Mouse (Mus musculus) lung, postnatal 25 days (tissue): ENCODE measurements around the gene P2rx4.

ENCODE experiments used
- DNase-seq: peaks from one replicate; pipeline ENCODE4 v3.0.0; 2022; ENCODE audit warnings: low spot score

Gene P2rx4

DNA sequence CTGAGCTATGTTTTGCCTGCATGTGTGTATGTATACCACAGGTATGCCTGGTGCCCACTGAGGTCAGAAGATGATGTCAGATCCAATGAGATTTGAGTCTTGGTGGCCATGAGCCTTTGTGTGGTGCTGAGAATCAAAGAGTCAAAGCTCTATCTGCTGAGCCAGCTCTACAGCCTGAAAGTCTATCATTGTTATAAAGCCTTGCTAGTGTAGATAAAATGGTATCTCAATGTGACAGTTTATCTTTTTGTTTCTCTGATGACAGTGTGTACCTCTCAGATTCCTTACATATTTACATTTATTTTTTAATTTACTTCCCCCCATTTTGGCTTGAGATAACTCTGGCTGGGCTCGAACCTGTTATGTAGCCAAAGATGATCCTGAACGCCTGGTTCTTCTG lies 3.8 kb upstream of the P2rx4 start:
- DNase-seq: no peak

DNA sequence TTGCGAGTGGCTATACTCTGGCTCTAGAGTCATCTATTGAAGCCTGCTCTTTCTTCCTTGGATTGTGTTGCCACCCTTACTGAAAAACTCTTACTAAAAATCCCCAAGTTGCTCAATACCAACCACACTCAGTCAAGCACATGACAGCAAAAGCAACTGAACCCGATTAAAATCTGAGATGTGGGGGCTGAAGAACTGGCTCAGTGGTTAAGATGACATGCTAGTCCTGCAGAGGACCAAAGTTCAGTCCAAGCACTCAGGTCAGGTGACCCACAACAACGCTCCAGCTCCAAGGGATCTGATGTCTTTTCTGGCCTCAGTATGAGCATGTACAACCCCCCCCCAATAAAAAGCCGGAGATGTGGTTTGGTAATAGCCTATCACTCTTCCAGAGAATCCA lies 2.8 kb upstream of the P2rx4 start:
- DNase-seq: no peak

DNA sequence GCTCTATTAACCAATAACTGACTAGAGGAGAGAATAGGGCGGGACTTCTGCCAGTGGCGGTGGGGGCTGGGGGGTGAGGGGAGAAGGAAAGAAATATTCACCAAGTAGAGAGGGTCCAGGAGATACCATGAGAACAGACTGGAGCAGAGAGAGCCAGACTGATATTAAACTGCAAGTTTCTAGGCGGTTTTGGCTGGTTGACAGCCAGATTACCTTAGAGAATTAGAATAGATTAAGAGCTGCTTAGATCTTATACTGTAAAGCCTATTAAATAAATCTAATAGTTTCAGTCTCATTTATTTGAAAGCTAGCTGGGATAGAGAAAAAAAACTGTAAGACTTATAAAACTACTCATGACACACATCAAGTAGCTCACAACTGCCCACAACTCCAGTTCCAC lies 2.2 kb upstream of the P2rx4 start:
- DNase-seq: no peak

DNA sequence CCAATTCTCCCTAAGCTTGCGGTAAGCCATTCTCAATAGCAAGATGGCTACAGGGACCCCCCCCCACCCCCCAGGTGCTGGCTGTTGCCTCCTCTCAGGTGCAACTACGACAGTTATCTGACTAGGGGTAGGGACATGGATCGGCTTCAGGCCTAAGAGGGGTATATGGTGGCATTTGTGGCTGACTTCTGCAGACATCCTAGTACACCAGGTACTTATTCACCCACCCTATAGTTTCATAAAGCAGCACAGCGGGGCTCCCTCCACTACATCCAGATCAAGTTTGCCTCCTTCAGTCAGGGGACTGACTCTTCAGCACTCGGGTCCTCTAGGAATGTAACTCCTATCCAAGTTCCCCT lies 448 bp upstream of the P2rx4 start:
- no peak for DNase-seq

DNA sequence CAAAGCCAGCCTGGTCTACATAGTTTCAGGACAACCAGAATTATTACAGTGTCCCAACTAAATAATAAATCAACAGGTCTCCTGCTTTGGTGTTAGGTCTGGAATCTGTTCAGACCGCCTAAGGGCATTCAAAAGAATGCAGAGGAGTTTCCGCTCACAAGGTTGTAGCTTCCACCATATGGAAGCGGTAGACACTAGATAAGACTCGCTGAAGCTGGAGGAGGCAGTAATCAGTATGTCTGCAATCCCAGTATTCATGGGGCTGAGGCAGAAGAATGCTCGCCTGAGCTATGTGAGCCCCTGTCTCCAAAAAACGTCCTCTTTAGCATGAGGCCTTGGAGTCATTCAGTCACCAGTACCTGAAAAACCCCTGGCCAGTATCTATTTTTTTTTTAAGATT lies 1.5 kb downstream of the P2rx4 start:
- no peak for DNase-seq

DNA sequence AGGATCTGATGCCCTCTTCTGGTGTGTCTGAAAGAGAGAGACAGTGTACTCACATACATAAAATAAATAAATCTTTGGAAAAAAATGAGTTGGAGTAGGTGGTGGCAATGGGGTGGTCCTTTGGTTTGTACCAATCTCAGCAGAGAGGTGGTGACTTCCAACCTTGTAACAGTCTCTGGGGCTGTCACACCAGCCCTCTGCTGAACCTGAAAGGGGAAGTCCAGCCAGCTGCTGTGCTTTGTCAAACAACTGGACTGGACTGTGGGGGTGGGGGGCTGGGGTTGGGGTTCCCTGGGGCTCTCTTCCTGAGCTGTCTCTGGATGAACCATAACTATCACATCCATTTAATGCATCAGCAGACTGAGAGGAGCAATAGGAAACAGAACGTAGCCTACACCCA lies 8.4 kb downstream of the P2rx4 start:
- no peak for DNase-seq

DNA sequence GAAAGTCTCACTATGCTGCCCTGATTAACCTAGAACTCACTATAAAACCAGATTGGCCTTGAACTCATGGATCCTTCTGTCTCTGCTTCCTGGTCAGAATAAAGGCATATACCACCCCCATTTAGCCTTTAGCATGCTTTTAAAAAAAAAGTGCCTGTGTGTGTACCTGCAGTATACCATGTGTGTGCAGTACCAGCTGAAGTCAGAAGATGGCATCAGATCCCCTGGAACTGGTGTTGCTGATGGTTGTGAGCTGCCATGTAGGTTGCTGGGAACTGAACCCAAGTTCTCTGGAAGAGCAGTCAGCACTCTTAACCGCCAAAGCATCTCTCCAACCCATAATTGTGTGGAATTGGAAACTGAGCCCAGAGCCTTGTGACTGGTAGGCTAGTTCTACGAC lies 9.4 kb downstream of the P2rx4 start:
- DNase-seq: no peak

DNA sequence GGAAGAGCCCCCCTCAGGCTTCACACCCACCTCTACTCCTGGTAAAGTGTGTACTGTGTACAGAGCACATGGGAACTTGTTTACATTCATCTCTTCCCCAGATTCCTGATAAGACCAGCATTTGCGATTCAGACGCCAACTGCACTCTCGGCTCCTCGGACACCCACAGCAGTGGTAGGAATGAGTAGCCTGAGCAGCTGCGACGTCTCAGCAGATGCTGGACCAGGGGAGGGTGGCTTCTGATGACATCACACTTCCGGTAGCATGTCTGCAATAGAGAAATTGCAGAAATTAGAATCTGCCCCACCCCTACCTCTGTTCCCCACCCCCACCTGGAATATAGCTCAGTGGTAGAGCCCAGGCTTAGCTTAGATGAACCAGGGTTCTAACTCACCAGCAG lies 11.1 kb downstream of the P2rx4 start:
- no peak for DNase-seq

DNA sequence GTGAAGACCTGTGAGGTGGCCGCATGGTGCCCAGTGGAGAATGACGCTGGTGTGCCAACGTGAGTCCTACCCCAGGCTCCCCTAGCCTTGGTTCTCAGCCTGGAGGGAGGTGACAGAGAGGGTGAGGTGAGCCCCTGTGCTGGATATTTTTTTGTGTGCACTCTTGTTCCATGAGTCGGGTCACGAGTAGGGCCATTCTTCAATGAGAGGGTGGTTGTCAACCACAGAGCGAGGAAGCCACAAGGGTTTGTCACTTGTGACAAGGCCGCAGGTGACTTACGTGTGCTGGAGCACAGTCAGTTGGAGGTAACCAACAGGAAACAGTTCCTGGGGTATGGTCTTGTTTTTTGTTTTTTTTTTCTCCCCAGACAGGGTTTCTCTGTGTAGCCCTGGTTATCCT lies 11.8 kb downstream of the P2rx4 start:
- DNase-seq: no peak

DNA sequence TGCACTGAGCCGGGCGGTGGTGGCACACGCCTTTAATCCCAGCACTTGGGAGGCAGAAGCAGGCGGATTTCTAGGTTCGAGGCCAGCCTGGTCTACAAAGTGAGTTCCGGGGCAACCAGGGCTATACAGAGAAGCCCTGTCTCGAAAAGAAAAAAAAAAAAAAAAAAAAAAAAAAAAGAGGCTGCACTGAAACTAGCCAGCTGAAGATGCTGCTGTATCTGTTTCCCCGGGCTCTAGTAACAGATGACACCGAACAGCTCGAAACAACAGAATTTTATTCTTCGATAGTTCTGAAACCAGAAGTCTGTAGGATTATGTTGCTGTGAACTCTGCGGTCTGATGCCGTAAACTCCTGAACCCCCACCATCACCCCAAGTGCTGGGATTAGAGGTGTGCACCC lies 18.1 kb downstream of the P2rx4 start:
- DNase-seq: no peak

DNA sequence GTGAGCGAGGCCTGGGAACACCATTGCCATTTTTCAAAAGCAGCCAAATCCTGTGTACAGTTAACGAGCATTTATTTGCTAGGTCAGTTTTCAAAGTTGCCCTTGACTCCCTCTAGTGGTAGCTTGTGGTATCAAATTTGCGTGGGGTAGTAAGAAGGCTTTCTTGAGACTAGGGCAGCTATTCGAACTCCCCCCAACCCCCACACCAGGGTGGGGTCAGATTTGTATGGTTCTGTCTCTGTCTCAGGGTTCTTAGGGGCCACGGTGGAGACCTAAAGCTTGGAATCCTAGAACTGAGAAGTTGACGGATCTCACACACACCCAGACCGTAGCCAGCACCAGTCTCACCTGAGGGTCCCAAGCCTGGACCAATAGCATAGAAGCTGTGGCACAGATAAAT lies 18.7 kb downstream of the P2rx4 start:
- DNase-seq: peak; percentile 71

DNA sequence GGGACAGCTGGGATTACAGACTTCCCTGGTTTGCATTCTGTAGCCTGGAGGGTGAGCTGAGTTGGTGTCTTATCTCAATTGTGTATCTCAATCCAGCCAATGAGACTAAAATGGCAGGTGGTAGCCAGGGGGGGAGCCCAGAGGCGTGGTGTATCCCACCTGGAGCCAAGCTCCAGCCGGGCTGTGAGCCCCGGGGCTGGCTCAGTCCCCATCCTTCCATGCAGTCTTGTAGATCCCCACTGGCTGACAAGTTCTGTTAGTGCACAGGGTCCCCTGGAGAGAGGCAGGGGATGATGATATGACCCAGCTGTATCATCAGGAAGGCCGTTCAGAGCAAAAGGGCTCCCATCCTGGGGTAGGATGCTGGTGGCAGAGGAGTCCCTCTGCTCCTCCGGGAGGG lies 19.3 kb downstream of the P2rx4 start:
- no peak for DNase-seq

DNA sequence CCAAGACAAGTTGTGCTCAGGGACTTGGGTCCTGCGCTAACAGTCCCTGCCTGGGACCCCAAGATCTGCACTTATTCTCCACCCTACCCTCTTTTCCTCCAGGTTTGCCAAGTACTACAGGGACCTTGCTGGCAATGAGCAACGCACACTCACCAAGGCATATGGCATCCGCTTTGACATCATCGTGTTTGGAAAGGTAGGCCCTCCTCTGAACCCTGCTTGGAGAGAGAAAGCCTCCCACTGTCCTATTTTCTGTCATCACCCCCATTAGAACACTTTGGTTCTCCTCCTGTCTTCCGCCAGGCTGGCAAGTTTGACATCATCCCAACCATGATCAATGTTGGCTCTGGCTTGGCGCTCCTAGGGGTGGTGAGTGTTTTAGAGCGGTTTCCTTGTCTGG lies 19.8 kb downstream of the P2rx4 start:
- DNase-seq: no peak

DNA sequence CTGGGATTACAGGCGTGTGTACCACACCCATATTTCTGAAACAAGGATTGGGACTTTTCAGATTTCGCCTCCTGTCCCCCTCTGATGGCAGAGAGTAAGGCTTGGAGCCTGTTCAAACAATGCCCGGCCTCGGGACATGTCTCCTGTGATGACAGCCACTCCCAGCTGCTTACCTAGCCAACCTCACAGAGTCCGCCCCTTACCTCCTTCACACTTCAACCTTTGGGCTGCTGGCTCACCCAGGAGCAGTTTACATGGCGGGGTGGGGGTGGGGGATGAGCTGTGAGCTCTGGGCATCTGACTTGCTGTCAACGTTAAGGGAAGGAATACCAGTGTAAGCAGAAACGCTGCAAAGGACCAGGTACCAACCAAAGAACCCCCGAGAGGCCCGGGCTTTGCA lies 23.4 kb downstream of the P2rx4 start:
- DNase-seq: no peak

DNA sequence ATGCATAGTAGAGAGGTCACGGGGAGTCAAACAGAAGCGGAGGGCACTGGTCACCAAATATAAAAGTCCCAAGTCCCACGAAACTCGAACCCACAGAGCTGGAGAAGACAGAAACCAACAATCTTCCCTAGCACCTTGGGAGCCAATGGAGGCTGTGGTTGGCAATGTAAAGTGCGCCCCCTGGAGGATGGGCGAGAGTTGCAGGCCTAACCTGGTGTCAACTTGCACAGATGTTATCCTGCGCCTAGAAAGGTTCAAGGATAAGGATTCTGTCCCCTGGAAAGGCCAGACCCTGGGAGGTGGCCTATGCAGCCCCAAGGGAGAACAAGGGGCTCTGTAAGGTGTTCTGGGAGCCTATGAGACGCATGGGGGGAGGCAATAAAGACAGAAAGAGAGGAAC lies 24.0 kb downstream of the P2rx4 start:
- DNase-seq: peak; percentile 66

DNA sequence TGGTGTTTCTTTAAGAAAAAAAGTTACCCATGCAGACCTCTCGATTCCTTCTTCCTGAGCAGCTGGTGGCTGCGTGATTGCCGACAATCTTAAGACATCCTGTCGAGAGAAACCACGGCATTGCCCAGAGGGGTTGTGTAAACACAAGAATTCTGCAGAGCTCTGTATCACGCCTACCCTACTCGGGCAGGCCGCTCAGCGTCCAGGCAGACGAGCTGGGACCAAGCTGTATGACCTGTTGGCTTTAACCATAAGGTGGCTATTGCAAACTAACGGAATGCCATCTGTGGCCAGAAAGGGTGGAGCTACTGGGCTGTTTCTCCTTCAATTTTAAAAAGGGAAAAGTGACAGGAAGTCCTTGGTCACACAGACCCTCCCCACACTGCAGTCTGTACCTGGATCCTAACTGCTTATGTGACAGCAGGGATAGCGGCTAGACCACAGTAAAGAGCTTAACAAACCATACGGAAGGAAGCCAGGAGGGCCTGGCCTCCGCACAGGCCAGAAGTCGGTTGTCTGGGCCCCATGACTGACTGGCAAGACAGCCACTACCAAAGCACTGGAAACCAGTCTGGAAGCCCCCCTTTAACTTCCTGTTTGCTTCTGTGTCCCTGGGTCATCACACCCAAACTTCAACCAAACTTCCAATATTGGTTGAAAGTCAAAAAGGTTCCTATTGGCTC lies 24.8 kb downstream of the P2rx4 start:
- peak; percentile 48 for DNase-seq

DNA sequence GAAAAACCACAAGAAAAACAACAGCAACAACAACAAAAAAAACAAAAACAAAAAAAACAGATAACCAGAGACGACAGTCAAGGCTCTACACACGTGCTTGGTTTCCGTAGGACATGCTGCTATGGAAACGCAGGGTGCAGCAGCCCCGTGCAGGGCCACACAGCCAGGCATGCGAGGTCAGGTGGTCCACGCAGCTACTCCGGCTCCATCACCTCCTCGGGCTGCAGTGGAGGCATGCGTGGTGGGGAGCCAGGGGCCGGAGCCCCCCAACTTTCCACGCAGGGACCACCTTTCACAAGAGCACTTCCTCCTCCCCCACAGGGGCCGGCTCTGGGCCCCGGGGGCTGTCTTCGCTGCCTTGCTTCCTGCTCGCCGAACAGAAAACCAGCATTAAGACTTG lies 26.5 kb downstream of the P2rx4 start:
- no peak for DNase-seq

DNA sequence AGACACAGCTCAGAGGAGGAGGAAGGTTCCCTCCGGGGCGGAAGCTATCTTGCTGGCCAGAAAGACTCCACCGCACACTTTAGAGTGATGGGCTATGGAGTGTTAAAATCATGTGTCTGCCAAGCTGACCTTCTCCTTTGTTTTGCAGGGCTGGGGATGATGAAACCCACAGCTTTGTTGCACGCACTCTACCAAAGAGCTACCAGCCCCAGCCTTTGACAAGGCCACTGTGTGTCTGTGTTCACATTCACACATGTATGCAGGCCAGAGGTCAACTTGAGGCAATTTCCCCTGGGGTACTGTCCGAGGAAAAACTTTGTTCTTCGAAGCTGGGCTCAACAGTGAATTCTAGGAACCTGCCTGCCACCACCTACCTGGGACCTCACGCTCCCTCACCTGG lies 28.5 kb downstream of the P2rx4 start:
- no peak for DNase-seq

DNA sequence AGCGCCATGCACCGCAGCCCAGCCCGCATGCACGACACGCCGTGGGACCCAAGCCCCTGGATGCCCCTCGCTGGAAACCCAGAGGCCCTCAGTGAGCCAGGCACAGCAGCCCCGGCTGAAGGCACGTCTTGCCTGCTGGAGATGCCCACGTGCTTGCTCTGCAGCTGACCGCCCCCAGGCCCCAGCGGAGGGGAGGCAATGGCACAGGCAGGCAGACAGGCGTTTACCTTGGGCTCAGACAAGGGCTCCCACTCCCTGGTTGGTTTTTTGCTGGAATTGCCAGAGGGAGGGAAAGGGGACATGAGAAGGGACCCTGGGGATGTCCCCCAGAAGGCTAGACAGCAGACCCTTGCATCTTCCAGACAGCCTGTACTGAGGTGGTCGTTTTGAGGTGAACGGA lies 29.4 kb downstream of the P2rx4 start:
- no peak for DNase-seq

DNA sequence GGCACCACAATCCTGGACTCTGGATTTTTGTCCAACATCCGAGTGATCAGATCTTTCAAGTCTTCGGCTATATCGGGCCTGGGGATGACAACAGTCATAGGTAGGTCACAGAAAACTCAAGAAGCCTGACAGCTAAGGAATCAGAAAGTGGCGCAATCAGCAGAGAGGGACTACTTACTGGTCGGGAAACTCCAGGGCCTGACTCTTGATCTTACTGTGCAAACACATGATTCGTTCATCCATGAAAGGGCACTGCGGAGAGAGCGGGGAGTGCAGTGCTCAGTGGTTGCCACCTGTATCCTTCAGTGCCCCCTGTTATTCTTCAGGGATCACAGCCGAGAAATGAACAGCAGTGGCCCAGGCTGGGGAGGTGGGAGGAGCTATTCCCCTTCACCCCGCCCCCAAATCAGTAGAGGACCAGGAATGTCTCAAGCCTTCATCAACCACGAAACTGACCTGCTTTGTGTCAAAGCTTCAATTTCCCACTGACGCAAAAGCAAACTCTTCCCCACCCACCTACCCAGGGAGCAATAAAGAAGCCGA lies 36.6 kb downstream of the P2rx4 start:
- DNase-seq: peak; percentile 38

DNA sequence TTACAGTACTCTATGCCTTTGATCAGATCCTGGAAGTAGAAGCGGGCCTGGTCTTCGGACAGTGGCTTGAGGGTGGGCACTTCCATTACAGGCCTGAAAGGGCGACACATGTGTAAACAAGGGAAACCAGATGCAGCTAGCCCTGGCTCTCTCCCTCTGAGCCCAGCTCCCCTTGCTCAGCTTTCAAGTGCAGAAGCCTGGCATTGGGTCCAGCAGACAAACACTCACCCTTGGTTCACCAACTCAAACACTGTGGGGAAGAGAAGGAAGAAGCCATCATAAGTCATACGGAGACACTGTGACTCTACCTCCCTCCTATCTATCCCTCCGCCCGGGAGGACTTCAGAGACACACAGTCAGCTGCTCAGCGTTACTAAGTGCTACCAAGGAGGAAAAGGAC lies 40.6 kb downstream of the P2rx4 start:
- peak; percentile 74 for DNase-seq

DNA sequence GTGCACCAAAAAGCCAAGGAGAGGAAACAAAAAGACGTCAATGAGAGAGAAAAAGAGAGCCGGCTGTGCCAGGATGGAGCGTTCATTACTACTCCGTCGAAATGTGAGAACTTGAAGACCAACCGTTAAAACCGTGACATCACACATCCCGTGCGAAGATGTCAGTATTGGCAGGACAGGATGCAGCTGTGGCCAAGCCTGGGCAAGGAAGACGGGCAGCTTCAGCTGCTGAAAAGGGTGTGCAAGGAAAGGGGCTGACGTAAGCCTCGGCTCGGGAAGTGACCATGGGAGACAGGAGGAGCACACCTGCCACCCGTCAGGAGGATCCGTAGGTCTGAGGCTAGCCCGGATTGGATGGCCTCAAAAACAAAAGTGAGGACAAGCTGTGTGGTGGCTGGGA lies 47.1 kb downstream of the P2rx4 start:
- DNase-seq: no peak

DNA sequence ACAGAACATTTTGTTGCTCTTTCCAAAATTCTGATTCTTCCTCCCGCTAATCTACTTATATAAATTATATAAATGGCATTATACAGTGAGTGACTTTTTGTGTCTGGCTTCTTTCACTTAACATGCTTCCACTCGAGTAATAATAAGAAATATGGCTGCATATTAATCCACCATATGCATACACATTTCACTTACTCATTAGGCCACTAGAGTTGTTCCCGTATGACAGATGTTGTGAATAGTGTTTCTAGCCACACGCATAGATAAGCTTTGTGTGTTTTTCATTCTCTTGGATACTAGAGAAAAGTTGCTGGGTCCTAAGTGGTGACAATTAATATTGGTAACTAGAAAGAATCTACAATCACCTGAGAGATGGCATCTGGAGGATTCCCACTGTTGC lies 48.3 kb downstream of the P2rx4 start:
- no peak for DNase-seq

DNA sequence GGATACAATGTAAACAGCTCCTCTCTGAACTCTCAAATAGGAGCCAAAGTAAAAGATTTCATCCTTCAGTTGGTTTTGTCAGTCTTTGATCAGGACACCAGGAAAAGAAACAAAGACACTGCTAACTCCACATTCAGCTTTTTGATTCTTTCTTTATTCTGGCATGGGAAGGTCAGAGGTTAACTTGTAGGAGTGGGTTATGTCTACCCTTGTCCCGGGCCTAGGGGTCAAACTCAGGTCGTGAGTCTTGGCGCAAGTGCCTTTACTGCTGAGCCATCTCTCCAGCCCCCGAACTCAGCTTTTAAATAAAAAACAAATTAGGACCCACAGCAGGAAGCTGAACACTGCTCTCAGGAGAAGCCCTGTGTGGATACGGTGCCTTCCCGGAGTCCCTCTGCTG lies 48.8 kb downstream of the P2rx4 start:
- no peak for DNase-seq

DNA sequence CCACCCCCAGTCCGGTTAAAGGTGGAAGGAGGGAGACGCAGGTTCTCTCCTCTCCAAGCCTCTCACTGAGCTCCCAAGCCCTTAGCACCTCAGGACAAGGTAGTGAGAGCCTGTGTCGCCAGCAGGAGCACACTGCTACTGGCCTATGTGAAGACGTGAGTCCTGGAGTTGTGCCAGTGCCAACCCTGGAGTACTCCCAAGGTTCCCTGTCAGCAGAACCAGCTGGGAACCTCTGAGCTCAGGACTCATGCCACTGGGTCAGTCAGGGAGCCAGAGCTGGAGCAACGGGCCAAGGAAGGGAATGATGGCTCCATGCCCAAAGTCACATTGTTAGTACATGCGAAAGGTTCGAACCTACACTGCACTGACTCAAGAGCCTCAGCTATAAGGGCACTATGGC lies 49.3 kb downstream of the P2rx4 start:
- no peak for DNase-seq
